Mouse (Mus musculus): ENCODE measurements around the gene Plekhg1. TPM values are rescaled to one million over a fixed set of nuclear protein-coding genes. Genes with fewer than 3 reads are reported as not detected.

The Plekhg1 gene
- polyA plus RNA-seq, 2 experiments: 0.75 to 0.98 TPM

DNA sequence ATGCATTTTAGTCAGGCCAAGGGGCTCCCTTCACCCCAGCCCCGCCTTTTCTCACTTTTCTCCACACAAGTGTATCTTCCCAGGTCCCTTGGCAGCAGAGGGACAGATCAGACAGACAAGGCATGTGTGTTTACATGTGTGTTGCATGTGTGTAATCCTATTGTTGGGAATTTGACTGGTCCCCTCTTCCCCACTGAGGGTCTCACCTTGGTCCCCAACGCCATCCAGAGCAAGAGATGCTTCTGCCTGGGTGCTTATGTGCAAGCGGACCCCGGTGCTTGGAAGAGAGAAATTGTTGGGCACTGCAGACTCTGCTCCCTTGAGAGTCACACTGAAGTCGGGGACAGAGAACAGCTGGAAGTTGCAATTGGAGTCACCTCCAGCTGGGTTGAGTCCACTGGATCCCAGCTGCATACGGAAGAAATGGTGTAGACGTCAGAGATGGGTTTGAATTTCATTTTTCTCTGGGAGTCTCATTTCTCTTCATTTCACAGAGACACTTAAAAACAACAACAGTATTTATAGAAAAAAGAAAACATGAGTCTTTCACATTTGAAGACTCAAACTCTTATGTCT lies 257.8 kb downstream of the Plekhg1 start:
- DNase-seq (ENCODE audit: low read depth in 3 of 3, low spot score in 3 of 3) (no peak), ATAC-seq (ENCODE audit: insufficient read depth) (no peak)
- Histone ChIP-seq H3K9me3 (ENCODE audit: control insufficient read depth, low read length) (no peaks in the 10 kb centered on the region), H3K4me2 (ENCODE audit: low read depth) (no peak overlapping the region), H3K4me3 (ENCODE audit: insufficient read depth in 1 of 2, low read depth in 2 of 2, low read length in 2 of 2) (no peak overlapping the region), H3K9ac (replicated peaks) (no peak overlapping the region), H3K27me3 (ENCODE audit: control insufficient read depth, insufficient read depth, low read length) (no peaks in the 10 kb centered on the region), H3K36me3 (replicated peaks; ENCODE audit: control insufficient read depth, insufficient read depth, low read depth) (peaks cover 13% of the 10 kb centered on the region), H3K4me1 (replicated peaks; ENCODE audit: control insufficient read depth in 2 of 2, insufficient read depth in 2 of 2, low read length in 1 of 2) (peaks cover 28 to 29% of the 10 kb centered on the region in 2 experiments), H3K27ac (no peak overlapping the region)
- TF ChIP-seq EP300 (IDR thresholded peaks at IDR 0.05; ENCODE audit: low read depth) (no peak), CTCF (IDR thresholded peaks at IDR 0.05; ENCODE audit: low read depth) (no peak)
- 81% methylated on average over 7 of the region's 7 CpGs for WGBS (ENCODE audit: insufficient replicate concordance)

DNA sequence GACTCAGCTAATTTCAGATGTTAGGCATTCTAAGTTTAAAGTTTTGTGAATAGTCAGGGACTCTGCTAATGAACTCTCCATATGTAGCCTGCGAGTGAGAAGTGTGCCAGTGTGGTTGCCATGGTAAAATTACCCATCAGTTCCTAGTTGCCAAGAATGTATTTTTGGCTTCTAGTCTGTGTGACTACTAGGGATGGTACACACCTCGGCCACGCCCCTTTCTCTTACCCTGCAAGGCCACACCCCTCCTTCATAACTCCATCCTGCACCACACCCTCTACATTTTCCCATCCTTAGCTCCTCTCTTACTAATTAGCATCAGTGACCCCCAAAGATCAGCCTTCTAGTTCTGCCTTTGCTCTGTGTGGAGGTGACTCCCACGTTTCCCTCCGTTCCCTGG lies 262.5 kb downstream of the Plekhg1 start:
- no peak overlapping the region for H3K4me2 ChIP-seq (ENCODE audit: low read depth)
- H3K36me3 ChIP-seq (replicated peaks; ENCODE audit: control insufficient read depth, insufficient read depth, low read depth): peaks cover 8% of the 10 kb centered on the region
- TF ChIP-seq CTCF (IDR thresholded peaks at IDR 0.05; ENCODE audit: low read depth) (no peak), EP300 (IDR thresholded peaks at IDR 0.05; ENCODE audit: low read depth) (no peak)
- DNase-seq (ENCODE audit: low read depth in 3 of 3, low spot score in 3 of 3) (no peak), ATAC-seq (ENCODE audit: insufficient read depth) (0 out of 2 replicates have a peak, but pooled peaks have one; percentile 37)
- 75% methylated on average over 5 of the region's 5 CpGs for WGBS (ENCODE audit: insufficient replicate concordance)
- H3K9me3 ChIP-seq (ENCODE audit: control insufficient read depth, low read length): no peaks in the 10 kb centered on the region
- no peaks in the 10 kb centered on the region for H3K27me3 ChIP-seq (ENCODE audit: control insufficient read depth, insufficient read depth, low read length)
- H3K9ac ChIP-seq (replicated peaks): no peak overlapping the region
- no peaks in the 10 kb centered on the region for H3K4me1 ChIP-seq (replicated peaks; ENCODE audit: control insufficient read depth in 2 of 2, insufficient read depth in 2 of 2, low read length in 1 of 2)
- H3K4me3 ChIP-seq (ENCODE audit: insufficient read depth in 1 of 2, low read depth in 2 of 2, low read length in 2 of 2): no peak overlapping the region
- no peak overlapping the region for H3K27ac ChIP-seq

DNA sequence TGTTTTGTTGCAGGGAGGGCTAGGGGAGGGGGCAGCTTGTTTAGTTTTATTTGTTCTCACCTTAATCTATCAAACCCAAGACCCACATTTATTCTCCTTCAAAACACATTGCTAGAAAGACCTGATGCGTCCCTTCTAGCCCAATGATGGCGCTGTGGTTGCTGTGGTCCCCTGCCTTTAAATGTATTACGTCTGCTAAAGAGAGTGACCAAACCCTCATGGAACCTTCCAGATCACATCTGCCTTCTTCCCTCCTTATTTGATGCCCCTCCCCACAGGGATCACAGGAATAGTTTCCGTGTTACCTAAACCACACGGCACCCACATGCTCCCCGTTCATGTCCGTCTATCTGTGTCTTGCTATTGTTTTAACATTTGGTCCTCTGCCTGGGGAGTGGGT lies 265.0 kb downstream of the Plekhg1 start:
- peaks cover 7% of the 10 kb centered on the region for H3K36me3 ChIP-seq (replicated peaks; ENCODE audit: control insufficient read depth, insufficient read depth, low read depth)
- H3K4me1 ChIP-seq (replicated peaks; ENCODE audit: control insufficient read depth in 2 of 2, insufficient read depth in 2 of 2, low read length in 1 of 2): no peaks in the 10 kb centered on the region
- no peaks in the 10 kb centered on the region for H3K9me3 ChIP-seq (ENCODE audit: control insufficient read depth, low read length)
- H3K27ac ChIP-seq: no peak overlapping the region
- no peak overlapping the region for H3K4me3 ChIP-seq (ENCODE audit: insufficient read depth in 1 of 2, low read depth in 2 of 2, low read length in 2 of 2)
- H3K27me3 ChIP-seq (ENCODE audit: control insufficient read depth, insufficient read depth, low read length): no peaks in the 10 kb centered on the region
- ATAC-seq (ENCODE audit: insufficient read depth) (no peak), DNase-seq (ENCODE audit: low read depth in 3 of 3, low spot score in 3 of 3) (no peak)
- H3K9ac ChIP-seq (replicated peaks): no peak overlapping the region
- H3K4me2 ChIP-seq (ENCODE audit: low read depth): no peak overlapping the region
- WGBS (ENCODE audit: insufficient replicate concordance): 83% methylated on average over 7 of the region's 7 CpGs
- TF ChIP-seq CTCF (IDR thresholded peaks at IDR 0.05; ENCODE audit: low read depth) (no peak), EP300 (IDR thresholded peaks at IDR 0.05; ENCODE audit: low read depth) (no peak)

DNA sequence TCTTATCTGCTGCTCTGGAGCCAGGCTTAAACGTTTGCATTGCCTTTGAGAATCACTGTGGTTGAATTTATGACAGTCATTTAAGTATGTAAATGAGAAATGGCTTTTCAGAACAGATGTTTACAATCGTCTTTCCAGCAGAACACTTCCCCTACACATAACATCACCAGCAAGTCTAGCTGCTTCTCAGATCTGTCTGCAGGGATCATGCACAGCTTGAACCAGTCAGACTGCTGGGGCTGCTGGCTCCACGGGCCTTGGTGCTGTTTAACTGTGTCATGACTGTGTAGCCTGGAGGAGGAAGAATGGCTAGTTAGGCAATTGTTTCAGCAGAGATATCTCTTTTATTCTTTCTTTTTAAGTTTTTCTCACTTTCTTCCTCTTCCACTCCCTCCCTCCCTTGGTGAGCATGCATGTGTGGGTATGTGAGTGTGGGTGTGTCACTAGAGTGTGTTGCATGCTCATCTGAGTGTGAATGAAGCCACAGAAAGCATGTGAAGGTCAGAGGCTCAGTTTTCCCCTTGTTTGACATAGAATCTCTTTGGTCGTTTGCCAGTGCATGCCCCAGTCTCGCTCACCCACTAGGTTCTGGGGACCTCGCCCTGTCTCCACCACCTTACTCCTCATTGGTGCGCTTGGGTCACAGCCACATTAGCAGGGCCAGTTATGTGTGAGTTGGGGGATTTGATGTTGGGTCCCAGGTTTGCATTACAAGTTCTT lies 266.3 kb downstream of the Plekhg1 start:
- H3K36me3 ChIP-seq (replicated peaks; ENCODE audit: control insufficient read depth, insufficient read depth, low read depth): peaks cover 9% of the 10 kb centered on the region
- H3K9ac ChIP-seq (replicated peaks): no peak overlapping the region
- no peak overlapping the region for H3K4me2 ChIP-seq (ENCODE audit: low read depth)
- TF ChIP-seq CTCF (IDR thresholded peaks at IDR 0.05; ENCODE audit: low read depth): no peak
- no peak for TF ChIP-seq EP300 (IDR thresholded peaks at IDR 0.05; ENCODE audit: low read depth)
- no peaks in the 10 kb centered on the region for H3K4me1 ChIP-seq (replicated peaks; ENCODE audit: control insufficient read depth in 2 of 2, insufficient read depth in 2 of 2, low read length in 1 of 2)
- no peak for ATAC-seq (ENCODE audit: insufficient read depth)
- DNase-seq (ENCODE audit: low read depth in 3 of 3, low spot score in 3 of 3): no peak
- WGBS (ENCODE audit: insufficient replicate concordance): 60% methylated on average over 7 of the region's 7 CpGs
- no peak overlapping the region for H3K27ac ChIP-seq
- H3K9me3 ChIP-seq (ENCODE audit: control insufficient read depth, low read length): no peaks in the 10 kb centered on the region
- no peak overlapping the region for H3K4me3 ChIP-seq (ENCODE audit: insufficient read depth in 1 of 2, low read depth in 2 of 2, low read length in 2 of 2)
- no peaks in the 10 kb centered on the region for H3K27me3 ChIP-seq (ENCODE audit: control insufficient read depth, insufficient read depth, low read length)

Other genes with a start within 250 kb of the Plekhg1 start
- gene Iyd, start 200.1 kb upstream of the Plekhg1 start, polyA plus RNA-seq (2012; rRNA removed): 2.5 and 3.8 TPM in 2 replicates
- gene Iyd, start 200.1 kb upstream of the Plekhg1 start, polyA plus RNA-seq (2014; fragmentation: Nextera tagmentation; extraction: Ambion mirVana): 9.8 and 12.4 TPM in 2 replicates
- gene Mthfd1l, start 232.8 kb downstream of the Plekhg1 start, polyA plus RNA-seq (2012; rRNA removed): 11.9 and 18.5 TPM in 2 replicates
- gene Mthfd1l, start 232.8 kb downstream of the Plekhg1 start, polyA plus RNA-seq (2014; fragmentation: Nextera tagmentation; extraction: Ambion mirVana): 19.2 and 21.4 TPM in 2 replicates

All from liver, embryonic 14.5 days (tissue).